Mouse (Mus musculus): ENCODE data around the gene Mcm8.
A peak's percentile ranks its signal among the peaks of the same experiment; 100 is the strongest.

Gene Mcm8

DNA sequence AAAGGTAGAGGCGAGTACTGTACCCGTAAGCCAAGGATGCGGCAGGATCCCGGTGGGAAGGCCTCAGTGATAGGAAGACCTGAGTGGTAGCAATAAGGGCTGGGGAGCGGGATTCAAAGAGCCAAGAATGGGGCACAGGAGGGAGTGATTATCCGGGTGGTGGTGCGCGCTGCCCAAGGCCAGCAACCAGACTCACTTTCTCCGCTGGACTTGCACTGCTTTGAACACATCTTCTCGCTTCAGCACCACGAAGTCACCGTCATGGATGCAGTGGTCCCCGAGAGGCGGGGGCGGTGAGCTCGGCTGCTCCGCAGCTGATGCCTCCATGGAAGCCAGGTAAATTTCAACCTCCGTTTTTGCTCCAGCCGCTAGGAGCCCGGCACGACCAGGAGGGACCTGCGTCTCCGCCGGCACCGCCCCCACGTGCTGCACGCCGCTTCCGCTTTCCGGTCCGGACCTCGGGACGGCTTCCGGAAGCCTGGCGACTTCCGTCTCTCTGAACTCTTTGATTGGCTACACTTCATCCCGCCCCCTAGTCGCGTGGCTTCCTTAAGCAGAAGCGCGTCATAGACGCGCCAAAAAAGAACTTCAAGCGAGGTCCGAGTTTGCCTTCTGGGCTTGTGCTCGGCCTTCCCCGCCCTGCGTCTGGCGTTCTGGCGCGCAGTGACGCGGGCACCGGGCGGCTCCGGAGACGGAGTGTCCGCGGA lies at the start of gene Mcm8, which contains the start of gene Trmt6:
Gene Mcm8 (plus strand): TSS at position 534 of the 707 bp plus-strand sequence.
Gene Trmt6 (minus strand): TSS at position 448 of the 707 bp plus-strand sequence.
- DNase-seq, result peak; percentile 89

DNA sequence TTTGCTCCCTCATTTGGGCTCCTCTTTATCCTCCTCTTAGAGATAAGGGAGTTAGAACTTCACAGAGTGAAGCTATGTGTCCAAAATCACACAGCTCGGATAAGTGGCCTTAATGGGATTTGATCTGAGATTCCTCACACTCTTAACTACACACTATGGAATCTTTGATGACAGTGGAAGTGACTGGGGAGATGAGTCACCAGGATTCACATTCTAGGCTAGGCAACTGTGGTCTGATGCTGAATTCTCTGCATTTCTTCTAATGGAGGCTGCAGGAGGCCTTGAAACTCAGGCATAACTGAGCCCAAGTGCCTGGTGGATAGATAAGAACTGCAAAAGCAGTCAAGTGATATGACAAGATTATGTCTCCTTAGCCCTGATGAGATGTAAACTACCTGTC lies 45.1 kb upstream of the Mcm8 start:
- no peak for DNase-seq

DNA sequence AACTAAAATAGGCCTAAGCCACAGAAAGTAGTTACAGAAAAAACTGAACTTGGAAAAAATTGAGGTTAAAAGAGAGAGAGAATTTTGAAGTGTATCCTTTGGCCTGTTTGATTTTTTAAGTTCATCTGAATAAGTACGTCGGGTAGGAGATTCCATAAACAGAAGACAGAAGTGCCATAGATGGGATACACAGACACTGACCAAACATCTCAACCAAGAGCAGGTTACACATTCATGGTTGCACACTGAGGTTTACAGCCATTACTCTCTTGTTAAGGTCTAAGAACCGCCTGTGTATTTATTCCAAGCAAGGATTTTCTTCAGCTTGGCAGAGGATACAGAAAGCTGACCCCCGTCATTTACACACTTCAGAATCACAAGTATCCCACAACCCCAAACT lies 35.0 kb upstream of the Mcm8 start, which contains the start of gene Chgb:
Gene Chgb (plus strand): TSS at position 301 of the 400 bp plus-strand sequence.
- DNase-seq, result no peak

- peak; percentile 85 for DNase-seq
Measured at GRCm38 (mm10) chr2:132781439-132782068, 34.4 kb upstream of the Mcm8 start.

DNA sequence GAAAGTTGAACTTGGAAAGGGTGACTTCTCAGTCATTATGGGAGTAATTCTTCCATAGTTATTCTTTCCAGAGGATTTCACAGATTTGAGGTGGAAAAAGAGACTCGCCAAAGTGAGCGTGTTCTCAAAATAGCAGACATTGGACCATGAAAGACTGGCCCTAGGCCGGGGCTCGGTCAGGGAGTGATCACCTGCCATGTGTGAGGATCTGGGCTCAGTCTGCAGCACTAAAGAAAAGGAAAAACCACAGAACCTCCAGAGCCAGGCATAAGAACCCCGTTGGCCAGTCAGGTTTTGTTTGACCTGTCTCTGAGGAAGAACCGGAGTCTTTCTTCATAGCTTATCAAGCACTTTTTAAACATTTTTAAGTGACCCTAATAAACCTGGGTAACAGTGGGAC lies 31.9 kb upstream of the Mcm8 start:
- DNase-seq, result no peak

- DNase-seq, result no peak
Measured at GRCm38 (mm10) chr2:132793441-132794203, 22.3 kb upstream of the Mcm8 start.

DNA sequence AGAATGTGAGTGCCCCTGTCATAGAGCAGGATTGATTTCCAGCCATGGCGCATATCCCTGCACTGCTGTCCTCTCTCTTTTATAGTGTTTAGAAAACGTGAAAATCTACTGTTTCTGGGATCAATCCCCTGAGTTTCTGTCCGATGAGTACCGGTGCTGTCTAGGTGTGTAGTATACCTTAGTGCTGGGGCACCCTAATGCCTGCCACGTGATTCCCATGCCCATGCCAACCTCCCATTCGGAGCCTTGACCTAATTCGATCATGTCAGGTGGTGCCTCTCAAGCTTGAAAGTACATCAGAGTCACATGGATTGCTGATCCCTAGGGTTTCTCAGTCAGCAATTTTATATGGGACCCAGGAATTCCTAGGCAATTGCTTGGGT lies 21.7 kb upstream of the Mcm8 start:
- no peak for DNase-seq

- no peak for DNase-seq
Measured at GRCm38 (mm10) chr2:132802976-132803375, 13.0 kb upstream of the Mcm8 start.

DNA sequence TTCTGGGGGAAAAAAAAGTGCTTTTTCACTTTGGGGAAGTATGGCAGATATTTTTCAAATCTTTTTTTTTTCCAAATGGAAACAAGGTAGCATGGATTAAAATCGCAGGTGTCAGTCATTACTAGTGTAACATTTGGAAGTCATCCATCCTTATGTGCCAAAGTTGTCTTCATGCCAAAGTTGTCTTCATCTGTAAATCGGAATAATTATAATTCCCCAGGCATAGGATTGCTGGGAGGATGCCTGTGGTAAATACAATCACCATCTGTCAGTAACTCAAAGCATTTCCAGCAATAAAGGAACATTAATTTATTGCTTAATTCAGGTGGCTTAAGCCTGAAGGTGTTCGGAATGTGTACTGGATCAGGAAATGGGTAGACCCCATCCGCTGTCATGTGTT lies 25.1 kb downstream of the Mcm8 start:
- DNase-seq, result no peak

DNA sequence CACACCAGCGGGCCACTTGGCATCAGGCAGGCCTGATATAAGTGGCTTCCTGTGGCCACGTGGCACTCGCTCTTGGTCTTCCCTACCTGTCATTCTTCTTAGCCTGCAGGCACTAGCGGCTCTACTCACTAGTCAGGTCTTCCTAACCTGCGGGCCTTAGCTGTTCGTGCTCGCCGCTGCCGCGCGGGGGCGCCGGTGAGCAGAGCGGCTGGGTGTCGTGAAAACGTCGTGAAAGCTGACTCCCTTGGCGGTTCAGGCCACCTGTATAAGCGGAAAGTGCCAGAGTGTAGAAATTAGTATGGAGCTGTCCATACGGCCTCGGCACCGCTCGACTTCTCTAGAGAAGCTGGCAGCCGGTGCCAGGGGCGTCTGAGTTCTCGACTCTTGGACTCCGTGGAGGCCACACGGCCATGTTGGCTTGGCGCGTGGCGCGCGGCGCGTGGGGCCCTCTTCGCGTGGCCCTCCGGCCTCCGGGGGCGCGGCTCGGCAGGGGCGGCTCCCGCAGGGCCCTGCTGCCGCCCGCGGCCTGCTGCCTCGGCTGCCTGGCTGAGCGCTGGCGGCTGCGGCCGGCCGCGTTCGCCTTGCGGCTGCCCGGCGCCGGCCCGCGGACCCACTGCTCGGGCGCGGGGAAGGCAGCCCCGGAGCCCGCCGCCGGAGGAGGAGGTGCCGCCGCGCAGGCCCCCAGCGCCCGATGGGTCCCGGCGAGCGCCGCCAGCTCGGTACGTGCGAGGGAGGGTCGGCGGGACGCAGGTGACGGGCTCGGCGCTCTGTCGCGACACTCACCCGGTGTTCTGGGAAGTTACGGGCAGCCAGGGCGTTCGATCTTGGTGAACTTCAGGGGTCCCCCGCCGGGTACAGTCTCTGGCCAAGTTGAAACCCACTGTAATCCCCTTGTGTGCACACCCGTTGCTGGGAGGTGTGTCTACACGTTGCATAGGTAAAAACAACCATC lies 30.7 kb downstream of the Mcm8 start, which contains the start of gene Crls1:
Gene Crls1 (plus strand): TSS at position 260 of the 952 bp plus-strand sequence.
- DNase-seq, result peak; percentile 96

- peak; percentile 18 for DNase-seq
Measured at GRCm38 (mm10) chr2:132847581-132847980, 31.6 kb downstream of the Mcm8 start.

GRCm38 (mm10) chr2:132848361-132848760 lies 32.4 kb downstream of the Mcm8 start:
- no peak for DNase-seq

GRCm38 (mm10) chr2:132849141-132849540 lies 33.2 kb downstream of the Mcm8 start:
- no peak for DNase-seq

DNA sequence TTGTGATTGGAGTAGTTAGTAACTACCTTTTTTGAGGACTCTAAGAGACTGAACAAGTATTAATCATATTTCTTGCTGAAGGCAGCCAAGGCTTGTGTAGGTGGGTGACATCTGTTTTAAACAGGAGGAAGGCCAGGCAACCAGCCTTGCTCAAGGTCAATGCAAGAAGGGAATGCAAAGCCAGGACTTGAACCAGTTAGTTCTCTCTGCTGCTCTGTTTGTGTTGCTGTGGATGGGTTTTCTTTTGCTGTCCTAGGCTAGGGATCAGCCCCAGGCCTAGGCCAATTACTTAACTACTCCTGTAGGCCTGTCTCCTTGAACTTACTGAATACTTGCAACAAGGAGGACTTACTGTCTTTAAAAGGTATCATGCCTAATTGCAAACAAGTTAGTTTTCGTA lies 37.1 kb downstream of the Mcm8 start:
- no peak for DNase-seq

GRCm38 (mm10) chr2:132856333-132856732 lies 40.4 kb downstream of the Mcm8 start:
- DNase-seq, result no peak

GRCm38 (mm10) chr2:132860435-132860834 lies 44.5 kb downstream of the Mcm8 start:
- no peak for DNase-seq

DNA sequence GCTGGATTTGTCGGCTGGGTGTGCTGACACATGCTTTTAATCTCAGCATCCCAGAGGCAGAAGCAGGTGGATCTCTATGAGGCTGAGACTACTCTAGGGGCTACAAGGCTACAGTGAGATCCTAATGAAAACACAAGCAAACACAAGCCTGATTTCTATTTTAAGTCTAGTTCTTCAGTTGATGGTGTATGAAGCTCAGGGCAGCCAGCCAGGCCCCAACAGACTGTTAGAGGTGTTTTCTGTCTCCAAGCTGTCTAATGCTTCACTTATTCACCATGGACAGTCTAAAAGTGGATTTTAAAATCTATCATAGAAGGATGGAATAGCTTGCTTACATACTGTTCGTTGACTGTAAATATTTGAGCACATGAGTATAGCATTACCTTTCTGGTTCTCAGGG lies 45.5 kb downstream of the Mcm8 start:
- no peak for DNase-seq

DNA sequence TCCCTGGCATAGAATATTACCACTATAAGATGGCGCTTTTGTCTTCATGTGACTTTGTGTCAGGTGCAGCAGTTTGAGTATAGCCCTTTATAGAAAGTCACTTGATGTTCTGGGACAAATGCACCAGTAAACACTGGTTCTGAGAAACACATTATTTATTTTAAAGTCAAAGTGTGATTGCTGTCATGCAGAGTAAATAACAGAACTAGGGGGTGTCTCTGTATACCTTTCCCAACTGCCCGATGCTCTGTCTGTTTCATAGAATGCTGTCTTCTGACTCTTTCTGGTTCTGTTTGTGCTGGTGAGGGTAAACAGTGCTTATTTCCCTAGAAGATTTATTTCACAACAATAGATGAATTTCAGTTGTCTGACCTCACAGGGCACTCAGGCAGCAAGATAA lies 47.4 kb downstream of the Mcm8 start:
- DNase-seq, result no peak

DNA sequence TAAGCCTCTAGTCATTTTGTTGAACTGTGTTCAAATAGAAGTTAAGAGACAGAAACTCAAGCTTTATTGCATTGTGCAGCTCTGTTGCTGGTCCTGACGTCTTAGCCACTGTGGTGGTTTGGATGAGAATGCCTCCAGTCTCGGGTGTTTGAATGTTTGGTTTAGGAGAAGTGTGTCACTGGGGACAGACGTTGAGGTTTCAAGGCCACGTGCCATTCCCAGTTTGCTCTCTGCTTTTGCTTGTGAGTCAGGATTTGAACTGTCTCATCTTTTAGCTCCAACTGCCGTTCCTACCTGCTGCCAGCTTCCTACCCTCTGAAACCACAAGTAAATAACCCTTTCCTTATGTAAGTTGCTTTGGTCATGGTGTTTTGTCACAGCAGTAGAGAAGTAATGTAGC lies 51.6 kb downstream of the Mcm8 start:
- no peak for DNase-seq

DNA sequence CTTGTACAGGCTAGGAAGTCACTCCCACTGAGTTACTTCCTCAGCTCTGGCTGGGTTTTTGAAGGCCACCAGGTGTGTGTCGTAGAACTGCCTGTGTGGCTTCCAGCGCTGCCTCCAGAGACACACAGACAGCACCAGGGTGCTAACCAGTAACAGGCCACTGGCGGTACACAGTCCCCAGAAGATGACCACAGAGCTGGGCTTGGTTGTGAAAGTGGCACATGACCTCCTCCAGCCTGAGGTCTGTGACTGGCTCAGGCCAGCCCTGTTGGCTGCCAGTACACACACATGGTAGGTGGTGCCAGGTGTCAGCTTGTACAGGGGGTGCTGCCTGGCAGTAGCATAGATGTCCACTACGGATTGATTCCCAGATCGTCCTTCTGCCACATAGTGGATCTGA lies 53.7 kb downstream of the Mcm8 start:
- DNase-seq, result no peak

- DNase-seq, result no peak
Measured at GRCm38 (mm10) chr2:132870286-132870685, 54.3 kb downstream of the Mcm8 start.

- peak; percentile 77 for DNase-seq
Measured at GRCm38 (mm10) chr2:132871663-132872062, 55.7 kb downstream of the Mcm8 start.
